Mouse (Mus musculus) 416B (cell line): ENCODE data around the gene Il21r.

Source experiments
- DNase-seq: peaks from one replicate; pipeline ENCODE4 v3.0.0; 2011; ENCODE audit warnings: low read depth

Il21r gene

DNA sequence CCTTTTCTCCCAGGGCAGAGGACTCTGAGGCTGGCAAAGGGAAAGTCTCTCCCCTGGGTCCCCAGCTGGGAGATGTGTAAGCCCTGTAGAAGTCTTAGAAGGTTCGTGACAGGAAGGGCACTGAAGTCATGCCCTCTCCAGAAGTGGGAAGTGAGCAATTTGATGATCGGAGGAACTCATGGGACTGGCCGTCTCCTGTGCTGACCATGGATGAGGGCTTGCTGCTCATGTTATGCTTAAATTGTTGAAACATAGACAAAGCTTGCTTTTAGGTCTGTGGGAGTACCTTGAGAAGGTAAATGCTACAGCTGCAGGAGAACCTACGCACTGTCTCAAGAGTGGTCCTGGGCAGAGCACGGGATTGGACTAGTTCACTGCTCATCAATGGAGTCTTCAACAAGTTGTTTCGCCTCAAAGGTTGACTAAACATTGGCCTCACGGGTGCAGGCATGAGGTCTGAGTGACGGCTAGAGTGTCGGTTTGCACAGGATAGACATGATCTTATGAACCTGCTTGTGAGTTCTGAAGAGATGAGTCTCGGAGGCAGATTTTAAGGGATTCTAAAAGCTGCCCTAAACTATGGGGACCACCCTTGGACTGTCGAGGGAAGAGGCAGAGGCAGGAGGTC is 1.3 kb upstream of the Il21r start:
- DNase-seq, result no peak

DNA sequence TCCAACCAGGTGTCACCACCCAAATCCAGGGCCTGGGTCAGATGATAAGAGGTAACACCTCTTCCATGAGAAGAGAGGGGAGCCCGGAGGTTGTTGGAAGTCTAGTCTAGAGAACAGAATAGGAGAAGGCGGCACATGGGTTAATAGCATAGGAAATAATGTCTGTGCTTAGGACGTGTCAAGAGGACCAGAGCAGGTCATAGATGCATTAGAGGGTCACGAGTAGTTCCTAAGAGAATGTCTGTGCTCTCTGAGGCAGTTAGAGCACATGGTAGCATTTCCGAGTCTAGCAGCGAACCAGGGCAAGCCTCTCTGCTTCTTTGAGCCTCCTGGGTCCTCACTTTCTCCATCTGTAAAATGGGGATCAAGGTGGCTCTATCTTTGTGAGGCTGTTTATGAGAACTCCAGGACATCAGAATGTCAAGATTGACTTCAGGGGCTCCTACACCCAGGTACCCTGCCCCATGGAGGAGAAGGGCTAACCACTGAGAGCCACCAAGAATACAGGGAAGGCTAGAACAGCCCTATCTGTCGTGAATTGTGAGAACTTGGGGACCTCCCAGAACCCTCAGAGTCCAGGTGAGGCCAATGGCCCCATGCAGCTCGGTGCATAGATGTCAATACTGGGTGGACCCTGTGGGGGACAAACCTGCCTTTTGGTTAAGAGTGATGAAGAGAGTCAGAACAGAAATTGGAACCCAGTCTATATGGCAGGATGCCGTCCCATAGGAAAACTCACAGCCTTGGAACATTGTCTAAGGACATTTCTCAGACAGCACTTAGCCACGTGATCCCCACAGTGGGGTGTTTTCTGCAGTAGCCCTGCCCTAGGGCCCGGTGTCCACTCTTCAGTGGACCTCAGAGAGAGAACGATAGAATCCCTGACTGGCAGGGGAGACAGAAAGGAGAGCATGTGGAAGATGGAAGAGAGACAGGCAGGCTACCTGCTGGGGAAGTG is 1.4 kb downstream of the Il21r start:
- DNase-seq, result no peak

DNA sequence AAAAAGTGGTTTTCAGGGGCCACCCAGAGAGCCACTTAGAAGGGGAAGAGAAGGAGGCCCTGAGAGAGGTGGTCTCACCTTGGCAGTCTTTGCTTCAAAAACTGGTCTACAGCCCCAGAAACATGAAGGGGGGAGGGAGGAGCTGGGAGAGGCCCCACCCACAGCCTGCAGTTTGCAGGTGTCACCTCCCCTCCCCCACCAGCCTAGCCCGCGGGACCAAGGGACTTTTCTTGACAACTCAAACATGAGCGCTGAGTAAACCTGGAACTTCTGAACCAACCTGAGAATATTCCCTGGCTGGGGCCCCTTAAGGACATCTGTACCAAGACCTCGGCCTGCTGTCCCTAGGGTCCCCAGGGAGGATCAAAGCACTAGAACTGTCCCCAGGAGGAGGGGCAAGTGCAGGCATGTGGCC is 2.5 kb downstream of the Il21r start:
- DNase-seq, result no peak

DNA sequence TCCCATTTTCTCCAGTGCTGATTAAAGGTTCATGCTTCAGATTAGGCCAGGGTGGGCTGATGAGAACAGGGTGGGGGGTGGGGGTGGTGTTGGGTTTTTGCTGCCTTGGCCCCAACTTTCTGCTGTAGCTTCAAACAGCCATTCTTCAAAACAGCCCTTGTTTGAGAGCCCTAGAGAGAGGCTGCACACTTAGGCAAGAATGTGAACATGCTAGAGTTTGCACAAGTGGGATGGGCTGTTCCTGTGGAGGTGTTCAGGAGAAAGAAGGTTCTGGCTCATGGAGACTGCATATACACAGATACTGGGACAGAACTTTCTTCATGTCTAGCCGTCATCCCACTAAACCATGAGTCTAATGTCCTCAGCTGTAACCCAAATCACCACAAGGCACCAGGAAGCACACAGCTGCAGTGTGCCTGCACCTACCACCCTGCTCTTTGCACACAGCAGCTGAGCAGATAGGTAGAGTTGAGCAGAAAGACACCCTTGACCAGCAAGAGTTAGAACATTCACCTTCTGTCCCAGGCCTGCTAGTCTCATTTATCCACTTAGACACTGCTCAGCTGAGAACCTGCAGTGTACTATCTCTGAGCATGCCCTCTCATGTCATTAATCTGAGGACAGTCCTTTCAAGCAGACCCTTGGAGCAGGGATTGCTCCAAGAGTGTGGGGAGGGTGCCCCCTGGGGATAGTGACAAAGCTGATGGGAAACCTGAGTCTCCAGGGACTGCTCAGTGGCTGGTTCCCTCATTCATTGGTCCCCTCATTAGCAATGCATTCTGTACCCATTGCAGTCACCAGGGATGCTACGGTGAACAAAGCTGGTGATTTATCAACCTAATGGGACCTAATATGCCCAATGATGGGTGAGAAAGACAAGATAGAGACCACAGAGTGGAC is 3.3 kb downstream of the Il21r start:
- DNase-seq, result no peak

DNA sequence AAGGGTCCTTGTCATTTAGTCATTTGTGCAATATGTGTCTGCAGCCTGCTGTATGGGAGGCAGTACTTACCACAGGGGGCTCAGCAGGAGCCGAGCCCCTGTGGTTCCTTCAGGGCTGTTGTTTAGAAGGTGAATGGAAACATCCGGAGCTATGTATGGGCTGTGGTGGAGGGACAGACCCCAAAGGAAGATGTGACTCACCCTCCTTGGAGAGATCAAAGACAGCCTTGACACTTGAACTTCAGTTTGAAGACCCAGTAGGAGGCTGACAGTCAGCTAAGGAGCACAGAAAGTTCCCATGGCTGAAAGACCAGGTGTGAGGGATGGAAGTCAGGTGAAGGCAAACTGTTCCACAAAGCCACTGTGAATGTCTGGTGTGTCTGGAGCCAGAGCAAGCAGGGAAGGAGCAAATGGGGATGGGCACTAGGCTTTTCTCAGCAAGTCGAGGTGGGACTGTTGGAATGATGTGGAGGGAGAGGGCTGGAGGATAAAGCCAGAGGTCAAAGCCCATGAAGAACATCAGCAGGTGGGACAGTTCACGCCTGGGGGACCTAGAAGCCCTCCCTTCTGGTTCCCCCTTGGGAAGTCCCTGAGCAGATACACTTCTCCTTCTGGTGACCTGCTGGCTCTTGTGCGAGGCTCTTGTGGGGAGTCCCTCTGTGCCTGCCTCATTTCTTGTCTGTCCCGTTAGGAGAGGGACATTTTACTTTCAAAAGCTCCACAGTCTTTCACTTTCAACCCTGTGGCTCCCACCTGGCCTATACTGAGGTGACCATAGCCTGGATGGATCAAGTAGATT is 4.4 kb downstream of the Il21r start:
- peak; percentile 86 for DNase-seq

DNA sequence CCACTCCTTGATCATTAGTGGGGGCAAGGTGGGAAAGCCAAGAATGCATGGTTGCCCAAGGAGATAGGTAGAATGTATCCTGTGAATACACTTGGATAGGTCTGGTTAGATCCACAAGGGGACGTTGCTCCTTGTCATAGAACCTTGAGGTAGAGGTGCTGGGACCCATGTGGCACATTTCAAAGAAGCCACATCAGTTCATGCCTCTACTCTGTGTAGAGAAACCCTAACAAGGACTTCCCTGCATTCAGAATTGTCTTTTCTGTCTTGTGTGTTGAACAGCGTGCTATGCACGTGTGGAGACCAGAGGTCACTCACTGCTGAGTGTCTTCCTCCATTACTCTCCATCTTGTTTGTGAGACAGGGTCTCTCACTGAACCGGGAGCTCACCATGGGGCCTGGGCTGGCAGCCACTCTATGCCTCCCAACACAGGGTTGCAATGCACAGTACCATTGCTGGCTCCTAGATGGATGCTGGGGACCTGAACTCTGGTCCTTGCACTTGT is 5.0 kb downstream of the Il21r start:
- no peak for DNase-seq

DNA sequence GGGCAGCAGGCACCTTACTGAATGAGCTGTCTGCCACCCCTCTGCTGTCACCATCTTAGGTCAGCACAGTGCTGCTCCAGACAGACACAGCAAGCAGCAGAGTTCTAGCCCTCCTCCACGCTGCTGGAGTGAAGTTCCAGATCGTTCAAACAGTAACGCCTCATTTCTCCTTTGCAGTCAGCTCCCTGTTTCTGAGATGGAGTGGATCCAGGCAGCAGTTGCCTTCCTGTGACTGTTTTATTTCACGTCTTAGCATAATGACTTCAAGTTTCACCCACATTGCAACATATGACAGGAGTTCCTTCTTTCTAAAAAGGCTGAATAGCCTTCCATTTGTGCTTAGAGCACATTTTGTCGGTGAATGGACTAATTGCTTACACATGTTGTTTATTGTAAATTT is 10.3 kb downstream of the Il21r start:
- peak; percentile 33 for DNase-seq

DNA sequence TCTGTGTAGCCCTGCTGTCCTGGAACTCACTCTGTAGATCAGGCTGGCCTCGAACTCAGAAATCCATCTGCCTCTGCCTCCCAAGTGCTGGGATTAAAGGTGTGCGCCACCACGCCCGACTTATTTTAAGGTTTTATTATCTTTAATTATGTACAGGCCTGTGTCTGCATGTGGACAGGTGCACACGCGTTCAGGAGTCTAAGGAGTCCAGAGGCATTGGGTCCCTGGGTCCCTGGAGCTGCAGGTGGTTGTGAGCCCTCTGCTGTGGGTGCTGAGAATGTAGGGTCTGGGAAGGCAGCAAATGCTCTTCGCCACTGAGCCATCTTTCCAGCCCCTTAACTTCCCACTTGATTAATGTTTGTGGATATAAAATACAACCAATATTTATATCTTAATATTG is 12.2 kb downstream of the Il21r start:
- no peak for DNase-seq

DNA sequence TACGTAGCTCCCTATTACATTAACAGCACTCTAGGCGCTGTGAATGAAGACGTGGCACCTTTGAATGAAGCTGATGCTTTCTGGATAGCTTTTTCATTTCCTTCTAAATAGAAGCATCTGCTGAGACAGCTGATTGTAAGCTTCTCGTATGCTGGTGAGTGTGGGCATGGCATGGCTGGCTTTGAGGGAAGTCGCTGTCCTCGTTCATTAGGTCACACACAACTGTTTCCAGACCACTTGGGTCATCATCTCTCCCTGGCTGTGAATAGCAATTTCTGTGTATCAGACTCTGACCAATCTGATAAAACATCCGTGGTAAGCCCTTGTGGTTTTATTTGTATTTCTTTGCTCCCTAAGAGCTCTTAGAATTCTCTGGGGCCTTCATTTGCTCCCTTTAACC is 14.8 kb downstream of the Il21r start:
- DNase-seq, result peak; percentile 85

DNA sequence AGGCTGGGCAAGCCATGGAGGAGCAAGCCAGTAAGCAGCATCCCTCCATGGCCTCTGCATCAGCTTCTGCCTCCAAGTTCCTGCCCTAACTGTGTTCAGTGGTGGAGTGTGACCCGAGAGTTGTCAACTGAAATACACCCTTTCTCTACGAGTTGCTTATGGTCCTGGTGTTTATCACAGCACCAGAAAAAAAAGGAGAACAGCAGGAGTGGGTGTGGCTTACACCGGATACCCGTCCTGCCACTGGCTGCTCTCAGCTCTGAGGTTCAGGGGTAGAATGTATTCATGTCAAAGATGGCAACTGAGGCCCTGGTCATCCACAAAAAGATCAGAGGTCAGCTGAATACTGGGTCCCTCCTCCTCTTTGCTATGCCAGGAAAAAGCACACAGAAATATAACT is 16.8 kb downstream of the Il21r start:
- DNase-seq, result no peak

DNA sequence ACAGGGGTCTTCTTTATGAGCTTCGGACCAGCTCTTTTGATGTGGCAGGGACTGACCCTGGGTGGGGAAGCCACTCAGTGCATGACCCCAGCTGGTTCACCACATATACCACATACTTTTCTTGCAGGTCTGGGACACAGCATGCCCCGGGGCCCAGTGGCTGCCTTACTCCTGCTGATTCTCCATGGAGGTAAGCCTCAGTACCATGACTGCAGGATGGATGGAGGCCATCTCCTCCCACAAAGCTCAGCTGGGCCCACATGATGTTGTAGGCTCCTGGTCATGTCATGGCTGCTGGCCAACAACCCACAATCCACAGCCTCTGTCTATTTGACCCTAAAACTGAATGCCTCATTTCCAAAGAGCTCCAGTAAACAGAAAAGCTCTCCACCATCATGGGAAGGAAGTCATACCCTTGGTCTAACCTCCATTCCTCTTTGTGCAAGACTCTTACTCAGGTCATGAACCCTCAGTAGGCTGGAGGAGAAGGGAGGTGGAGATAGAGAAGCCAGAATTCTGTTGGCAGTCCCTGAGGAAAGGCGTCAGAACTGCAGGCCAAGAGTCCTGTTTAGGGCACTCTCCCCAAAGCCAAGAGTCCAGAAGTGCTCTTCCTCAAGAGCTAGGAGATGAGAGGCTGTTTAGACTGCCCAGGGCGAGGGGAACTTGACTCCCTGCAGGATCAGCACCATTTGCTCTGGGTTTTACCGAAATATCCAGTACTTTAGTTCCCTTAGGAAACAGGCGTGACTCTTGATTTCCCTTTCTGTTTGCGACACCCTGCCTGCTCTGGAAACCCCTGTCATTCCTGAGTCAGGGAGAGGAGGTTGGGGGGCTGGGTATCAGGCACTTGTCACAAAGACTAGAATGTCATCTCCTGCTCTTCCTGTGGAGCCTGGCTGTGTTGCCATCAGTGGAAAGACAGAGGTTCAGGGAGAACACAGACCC is 19.8 kb downstream of the Il21r start:
- peak; percentile 30 for DNase-seq

DNA sequence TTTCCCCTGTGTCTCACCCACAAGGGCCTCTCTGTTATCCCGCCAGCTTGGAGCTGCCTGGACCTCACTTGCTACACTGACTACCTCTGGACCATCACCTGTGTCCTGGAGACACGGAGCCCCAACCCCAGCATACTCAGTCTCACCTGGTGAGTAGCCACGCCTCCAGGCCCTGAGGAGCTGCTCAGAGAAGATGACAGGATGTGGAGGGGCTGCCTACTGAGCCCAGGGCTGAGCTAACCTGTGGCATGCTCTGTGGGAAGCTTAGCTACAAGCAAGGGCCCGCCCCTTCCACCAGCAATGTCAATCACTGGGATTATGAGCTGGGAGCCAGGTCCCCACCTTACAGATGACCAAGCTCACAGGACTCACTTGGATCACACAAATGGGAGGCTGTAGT is 22.0 kb downstream of the Il21r start:
- DNase-seq, result no peak

DNA sequence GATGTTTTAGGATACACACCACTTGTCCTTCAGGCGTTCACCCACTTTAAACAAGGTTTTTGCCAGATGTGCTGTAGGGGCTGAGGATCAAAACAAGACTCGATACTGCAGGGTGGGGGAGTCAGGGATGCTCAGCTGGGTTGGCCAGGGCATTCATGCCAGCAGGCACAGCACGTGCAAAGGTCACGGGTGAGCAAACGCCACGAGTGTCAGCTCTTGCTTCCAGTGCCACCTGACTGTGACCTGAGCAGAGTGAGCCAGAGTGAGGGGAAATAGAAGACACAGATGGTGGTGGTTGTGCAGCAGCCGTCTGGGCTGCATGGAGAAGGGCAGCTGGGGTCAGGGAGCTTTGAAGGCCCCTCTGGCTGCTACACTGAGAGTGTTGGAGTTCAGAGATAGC is 22.6 kb downstream of the Il21r start:
- DNase-seq, result no peak

DNA sequence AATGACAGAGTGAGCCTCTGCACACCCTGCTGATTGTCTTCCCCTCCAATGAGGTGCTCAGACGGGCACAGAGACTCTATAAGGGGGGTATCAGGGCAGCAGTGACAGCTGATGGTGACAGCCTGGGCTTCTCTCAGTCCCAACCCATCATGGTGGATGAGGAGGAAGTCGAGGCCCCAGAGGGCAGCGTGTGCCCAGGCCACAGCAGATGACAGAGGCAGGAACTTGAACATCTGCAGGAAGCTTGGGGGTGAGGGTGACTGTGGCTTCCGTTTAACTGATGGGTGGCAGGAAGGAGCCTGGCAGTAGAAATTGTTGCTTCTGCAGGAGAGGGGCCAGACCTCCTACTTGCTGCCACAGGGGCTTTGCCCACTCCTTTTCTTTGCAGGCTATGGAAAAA is 27.1 kb downstream of the Il21r start:
- DNase-seq, result peak; percentile 94

DNA sequence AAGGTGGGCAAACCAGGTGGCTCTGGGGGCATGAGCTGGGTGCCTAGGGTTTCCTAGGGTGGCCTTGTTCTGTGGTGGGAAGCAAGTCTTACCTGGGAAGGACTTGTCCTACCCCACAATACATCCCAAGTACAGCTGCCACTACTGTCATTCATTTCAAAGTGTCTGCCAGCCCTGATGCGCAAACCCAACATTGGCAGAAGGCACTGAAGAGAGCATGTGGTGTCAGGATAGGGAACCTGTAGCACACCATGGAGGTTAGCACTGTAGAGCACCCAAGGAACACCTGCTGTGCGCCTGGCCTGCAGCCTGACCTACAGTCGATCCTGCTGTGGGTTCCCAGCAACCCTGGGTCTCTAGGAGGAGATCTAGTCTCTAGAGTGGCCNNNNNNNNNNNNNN is 27.8 kb downstream of the Il21r start:
- DNase-seq, result no peak

DNA sequence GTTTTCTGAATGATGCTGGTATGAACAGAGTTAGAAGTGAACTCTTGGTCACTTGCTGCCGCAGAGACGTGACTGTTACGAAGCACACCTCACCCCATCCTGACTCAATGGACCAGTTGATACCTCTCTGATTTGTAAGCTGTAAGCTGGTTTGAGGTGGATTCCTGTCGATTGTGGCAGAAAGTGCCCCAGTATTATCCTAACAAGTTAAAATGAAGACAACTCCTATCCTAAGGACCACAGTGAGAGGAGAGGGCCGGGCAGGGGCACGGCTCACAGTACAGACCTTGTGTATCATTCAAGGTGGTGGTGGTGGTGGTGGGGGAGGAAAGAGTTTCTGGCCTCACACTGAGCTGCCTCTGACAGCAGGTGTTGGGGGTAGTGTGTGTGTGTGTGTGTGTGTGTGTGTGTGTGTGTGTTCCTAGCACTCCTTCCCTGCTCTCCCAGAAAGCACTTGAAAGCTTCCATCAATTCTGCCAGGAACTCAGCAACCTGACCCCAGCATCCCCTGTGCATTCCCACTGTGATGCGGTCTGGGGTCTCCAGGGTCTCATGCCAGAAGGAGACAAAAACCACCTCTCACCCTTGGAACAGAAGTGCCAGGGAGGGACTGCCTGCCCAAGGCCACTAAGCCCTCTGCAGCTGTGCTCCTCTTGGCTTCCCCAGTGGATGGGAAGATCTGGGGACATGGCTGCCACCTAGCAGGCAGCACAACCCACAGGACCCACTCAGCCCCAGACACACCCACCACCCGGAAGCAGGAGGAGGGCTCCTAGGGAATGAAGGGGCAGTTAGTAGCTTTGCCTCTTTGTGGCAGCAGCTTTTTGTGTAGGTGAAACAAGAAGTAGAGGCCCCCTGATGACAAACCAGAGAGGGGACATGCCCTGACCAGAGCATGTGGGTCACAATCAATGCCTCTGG is 34.3 kb downstream of the Il21r start:
- no peak for DNase-seq

DNA sequence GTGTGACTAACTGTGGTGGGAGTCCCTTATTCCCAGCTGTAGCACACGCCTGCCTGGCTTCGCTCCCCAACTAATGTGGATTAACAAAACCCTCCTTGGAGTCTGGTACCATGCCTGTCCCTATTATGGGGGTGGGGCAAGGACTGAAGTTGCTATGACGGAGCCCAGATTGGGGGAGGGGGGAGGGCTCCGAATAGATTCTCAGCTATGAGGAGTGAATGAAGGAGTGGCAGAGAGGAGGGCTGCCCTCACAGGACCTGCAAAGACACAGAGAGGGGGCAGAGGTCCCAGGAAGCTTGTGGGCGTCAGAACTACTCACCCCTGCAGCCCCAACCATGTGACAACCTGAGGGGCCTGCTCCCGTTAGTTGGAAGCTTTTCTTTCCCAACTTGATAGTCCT is 35.1 kb downstream of the Il21r start:
- DNase-seq, result no peak

DNA sequence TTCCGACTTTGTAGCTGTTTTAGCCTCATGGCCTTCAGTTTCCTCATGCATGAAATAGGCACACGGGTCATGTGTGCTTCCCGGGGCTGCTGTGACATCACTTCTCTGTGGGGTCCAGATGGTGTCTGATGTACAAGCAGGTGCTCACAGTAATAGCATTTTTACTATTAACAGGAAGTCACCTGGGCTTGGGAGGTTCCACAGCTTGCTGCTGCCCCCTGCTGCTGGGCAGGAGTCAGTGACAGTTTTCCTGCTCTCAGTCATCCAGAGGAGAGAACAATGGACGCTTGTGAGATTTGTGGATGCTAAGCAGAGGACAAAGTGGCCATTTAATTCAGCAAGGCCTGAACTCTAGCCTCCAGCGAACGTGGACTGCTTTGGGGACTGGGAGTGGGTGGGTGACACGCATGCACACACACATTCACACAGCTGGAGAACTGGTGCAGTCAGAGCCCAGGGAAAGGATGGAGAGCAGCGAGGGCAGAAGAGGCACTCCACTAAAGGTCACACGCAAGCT is 35.7 kb downstream of the Il21r start:
- DNase-seq, result peak; percentile 69

DNA sequence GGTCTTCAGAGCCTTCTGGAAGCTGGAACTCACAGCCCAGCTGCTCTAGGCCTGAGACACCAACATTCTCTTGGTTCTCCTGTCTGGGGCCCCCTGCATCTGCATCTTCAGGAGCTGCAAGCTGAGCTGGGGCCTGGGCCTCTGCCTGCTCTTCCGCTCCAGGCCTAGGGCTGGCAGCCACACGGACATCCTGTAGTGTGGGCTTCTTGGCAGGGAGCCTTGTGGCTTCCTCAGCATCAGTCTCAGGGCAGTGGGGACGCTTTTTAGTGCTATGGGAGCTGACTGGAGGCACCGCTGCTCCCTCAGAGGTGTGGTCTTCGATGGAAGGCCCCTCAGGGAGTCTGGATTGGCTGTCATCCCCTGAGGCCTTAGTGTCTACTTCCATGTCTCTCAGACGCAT is 40.7 kb downstream of the Il21r start:
- peak; percentile 93 for DNase-seq
